Mouse (Mus musculus) kidney, postnatal 0 days (tissue): ENCODE results near the gene Atp2a2. TPM values are rescaled to one million over a fixed set of nuclear protein-coding genes. Genes with fewer than 3 reads are reported as not detected.

Experiments
- ATAC-seq: fragments of 200-750 bp; cut with Nextera tagmentation; replicated peaks from 2 replicates; pipeline ENCODE4 v1.8.0; 2017; ENCODE audit warnings: low read depth, moderate number of reproducible peaks, moderate TSS enrichment, moderate library complexity; ENCODE audit not compliant: low FRiP score
- DNase-seq: peaks from one replicate; pipeline ENCODE4 v3.0.0-alpha.2; 2016; ENCODE audit warnings: low spot score
- H3K27ac ChIP-seq: fragments of 300-500 bp; sonication (generic); 2 replicates; pipeline ENCODE4 v1.5.1; 2014; ENCODE audit warnings: mild to moderate bottlenecking
- H3K27me3 ChIP-seq: fragments of 300-500 bp; sonication (generic); 2 replicates; pipeline ENCODE4 v1.6.1; 2014; ENCODE audit warnings: low read length, mixed read lengths; ENCODE audit not compliant: insufficient read depth
- H3K36me3 ChIP-seq: fragments of 300-500 bp; sonication (generic); 2 replicates; pipeline ENCODE4 v1.6.1; 2014; ENCODE audit warnings: low read length, mixed read lengths; ENCODE audit not compliant: insufficient read depth
- H3K4me1 ChIP-seq: fragments of 300-500 bp; sonication (generic); replicated peaks from 2 replicates; pipeline ENCODE4 v1.6.1; 2014; ENCODE audit warnings: antibody characterized with exemption, low read length, mixed read lengths; ENCODE audit not compliant: insufficient read depth
- H3K4me2 ChIP-seq: fragments of 300-500 bp; sonication (generic); 2 replicates; pipeline ENCODE4 v1.6.1; 2014; ENCODE audit warnings: mild to moderate bottlenecking, low read length, moderate library complexity, mixed read lengths
- H3K4me3 ChIP-seq: fragments of 300-500 bp; sonication (generic); replicated peaks from 2 replicates; pipeline ENCODE4 v1.5.1; 2014; ENCODE audit warnings: low read depth, low read length
- H3K9ac ChIP-seq: fragments of 300-500 bp; sonication (generic); 2 replicates; pipeline ENCODE4 v1.6.1; 2014; ENCODE audit warnings: low read depth, low read length
- H3K9me3 ChIP-seq: fragments of 300-500 bp; sonication (generic); replicated peaks from 2 replicates; pipeline ENCODE4 v1.6.1; 2016; ENCODE audit warnings: low read length, inconsistent platforms, mixed read lengths
- CTCF ChIP-seq: IDR thresholded peaks from 2 replicates; pipeline ENCODE4 v1.5.1; 2016; ENCODE audit warnings: antibody characterized with exemption, low read depth, mild to moderate bottlenecking, moderate library complexity
- WGBS: fragments of 180-500 bp; shearing (Covaris S2); extraction: QIAGEN DNeasy Blood & Tissue Kit; methylation state at CpG from one replicate; pipeline ENCODE4 v1.1.7; 2014; 5-methylcytosine and 5-hydroxymethylcytosine counted together
- polyA plus RNA-seq: library from polyadenylated mRNA; unstranded; fragments of >200 nt; fragmentation: Nextera tagmentation; extraction: Ambion mirVana; gene quantifications from 2 replicates; pipeline ENCODE4 v1.2.1, GENCODE M21; 2015

Gene Atp2a2
- polyA plus RNA-seq, 1 experiment from 2014 or later, result 38.5 TPM

DNA sequence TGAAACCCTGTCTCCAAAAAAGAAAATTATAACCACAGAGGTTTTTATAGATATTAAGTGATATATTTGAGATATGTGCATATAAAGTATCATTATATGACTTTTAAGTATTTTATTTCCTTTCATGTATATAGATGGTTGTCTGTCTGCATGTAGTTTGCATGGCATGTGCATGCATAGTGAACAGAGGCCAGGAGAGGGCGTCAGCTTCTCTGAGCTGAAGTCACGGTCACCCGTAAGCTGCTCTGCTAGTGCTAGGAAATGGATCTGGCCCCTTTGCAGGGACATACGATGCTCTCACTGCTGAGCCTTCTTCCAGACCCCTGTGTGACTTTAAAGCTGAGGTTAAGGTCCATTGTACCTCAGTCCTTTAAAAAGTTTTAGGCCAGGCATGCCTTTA lies 67.5 kb downstream of the Atp2a2 start:
- Histone ChIP-seq H3K4me3 (no peak overlapping the region), H3K36me3 (peaks cover 71% of the 10 kb centered on the region), H3K9me3 (no peaks in the 10 kb centered on the region), H3K4me1 (no peaks in the 10 kb centered on the region), H3K27ac (no peak overlapping the region), H3K4me2 (no peak overlapping the region), H3K9ac (no peak overlapping the region), H3K27me3 (no peaks in the 10 kb centered on the region)
- DNase-seq (no peak), ATAC-seq (no peak)
- peak; percentile 34; the same call in 1 of the 2 replicates for TF ChIP-seq CTCF
- WGBS, result 72% methylated on average over 4 of the region's 4 CpGs

- Histone ChIP-seq H3K4me3 (no peak overlapping the region), H3K36me3 (peaks cover 57% of the 10 kb centered on the region), H3K27ac (no peak overlapping the region), H3K9me3 (no peaks in the 10 kb centered on the region), H3K9ac (no peak overlapping the region), H3K27me3 (no peaks in the 10 kb centered on the region), H3K4me1 (no peaks in the 10 kb centered on the region), H3K4me2 (no peak overlapping the region)
- 82% methylated on average over 8 of the region's 8 CpGs for WGBS
- no peak for TF ChIP-seq CTCF
- DNase-seq, result no peak
- no peak for ATAC-seq
These were observed 70.8 kb downstream of the Atp2a2 start for GRCm38 (mm10) chr5:122431221-122431620.

DNA sequence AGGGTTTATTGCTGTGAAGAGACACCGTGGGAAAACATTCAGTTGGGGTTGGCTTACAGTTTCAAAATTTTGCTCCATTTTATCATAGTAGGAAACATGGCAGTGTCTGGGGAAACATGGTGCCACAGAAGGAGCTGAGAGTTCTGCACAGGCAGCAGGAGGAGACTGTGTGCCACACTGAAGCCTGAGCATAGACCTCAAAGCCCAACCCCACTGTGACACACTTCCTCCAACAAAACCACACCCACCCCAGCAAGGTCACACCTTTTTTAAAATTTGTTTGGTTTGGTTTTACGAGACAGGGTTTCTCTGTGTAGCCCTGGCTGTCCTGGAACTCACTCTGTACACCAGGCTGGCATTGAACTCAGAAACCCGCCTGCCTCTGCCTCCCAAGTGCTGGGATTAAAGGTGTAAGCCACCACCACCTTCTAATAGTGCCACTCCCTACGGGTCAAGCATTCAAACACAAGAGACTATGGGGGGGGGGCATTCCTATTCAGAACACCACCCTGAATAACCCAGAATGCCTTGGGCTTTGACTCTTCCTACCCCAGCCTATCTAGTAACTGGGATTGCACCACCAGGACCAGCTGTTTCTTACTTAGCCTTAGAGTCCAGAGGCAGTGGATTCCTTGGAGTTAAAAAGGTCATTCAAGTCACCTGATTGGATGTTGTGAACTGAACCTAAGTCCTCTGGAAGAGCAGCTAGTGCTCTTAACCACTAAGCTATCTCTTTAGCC lies 71.8 kb downstream of the Atp2a2 start:
- DNase-seq, result no peak

GRCm38 (mm10) chr5:122425550-122425949 lies 76.5 kb downstream of the Atp2a2 start:
- TF ChIP-seq CTCF, result peak; percentile 39; the same call in 1 of the 2 replicates
- ATAC-seq (no peak), DNase-seq (no peak)
- Histone ChIP-seq H3K27ac (no peak overlapping the region), H3K4me3 (no peak overlapping the region), H3K27me3 (no peaks in the 10 kb centered on the region), H3K4me1 (peaks cover 7% of the 10 kb centered on the region; the same call in 1 of the 2 replicates), H3K9ac (no peak overlapping the region), H3K36me3 (peaks cover 21% of the 10 kb centered on the region), H3K9me3 (no peaks in the 10 kb centered on the region), H3K4me2 (no peak overlapping the region)
- 54% methylated on average over 2 of the region's 2 CpGs for WGBS

More for the DNA sequence above, 71.8 kb downstream of the Atp2a2 start:
- no peaks in the 10 kb centered on the region for H3K4me1 ChIP-seq
- no peak overlapping the region for H3K27ac ChIP-seq
- no peaks in the 10 kb centered on the region for H3K27me3 ChIP-seq
- no peak overlapping the region for H3K9ac ChIP-seq
- H3K9me3 ChIP-seq, result no peaks in the 10 kb centered on the region
- no peak overlapping the region for H3K4me2 ChIP-seq
- 85% methylated on average over 4 of the region's 4 CpGs for WGBS
- no peak for ATAC-seq
- H3K36me3 ChIP-seq, result peaks cover 52% of the 10 kb centered on the region
- no peak for TF ChIP-seq CTCF
- no peak overlapping the region for H3K4me3 ChIP-seq

DNA sequence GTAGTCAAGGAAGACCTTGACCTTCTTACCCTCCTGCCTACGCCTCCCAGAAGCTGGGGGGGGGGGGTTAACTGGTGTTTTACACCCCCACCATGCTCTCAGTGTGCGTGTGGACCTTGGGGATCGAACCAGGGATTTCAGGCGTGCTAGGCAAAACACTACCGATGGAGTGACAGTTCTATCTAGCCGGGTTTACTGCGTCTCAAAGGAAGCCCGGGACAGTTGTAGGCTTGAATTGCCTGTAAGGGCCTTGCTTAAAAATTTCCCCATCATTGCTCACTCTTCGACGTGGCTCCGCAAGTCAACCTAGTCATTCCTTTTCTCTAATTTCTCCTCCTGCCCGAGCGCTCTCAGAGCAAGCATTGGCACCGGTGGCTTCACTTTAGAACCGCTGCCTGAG lies 78.9 kb downstream of the Atp2a2 start:
- Histone ChIP-seq H3K27me3 (no peaks in the 10 kb centered on the region), H3K4me2 (peak overlapping the region; percentile 80), H3K27ac (no peak overlapping the region), H3K9ac (peak overlapping the region; percentile 97), H3K9me3 (no peaks in the 10 kb centered on the region), H3K4me3 (peak overlapping the region; percentile 96), H3K36me3 (peaks cover 2% of the 10 kb centered on the region; the same call in 1 of the 2 replicates), H3K4me1 (peaks cover 7% of the 10 kb centered on the region; the same call in 1 of the 2 replicates)
- DNase-seq, result peak; percentile 7
- WGBS, result 23% methylated on average over 15 of the region's 15 CpGs
- no peak for TF ChIP-seq CTCF
- ATAC-seq, result no peak

DNA sequence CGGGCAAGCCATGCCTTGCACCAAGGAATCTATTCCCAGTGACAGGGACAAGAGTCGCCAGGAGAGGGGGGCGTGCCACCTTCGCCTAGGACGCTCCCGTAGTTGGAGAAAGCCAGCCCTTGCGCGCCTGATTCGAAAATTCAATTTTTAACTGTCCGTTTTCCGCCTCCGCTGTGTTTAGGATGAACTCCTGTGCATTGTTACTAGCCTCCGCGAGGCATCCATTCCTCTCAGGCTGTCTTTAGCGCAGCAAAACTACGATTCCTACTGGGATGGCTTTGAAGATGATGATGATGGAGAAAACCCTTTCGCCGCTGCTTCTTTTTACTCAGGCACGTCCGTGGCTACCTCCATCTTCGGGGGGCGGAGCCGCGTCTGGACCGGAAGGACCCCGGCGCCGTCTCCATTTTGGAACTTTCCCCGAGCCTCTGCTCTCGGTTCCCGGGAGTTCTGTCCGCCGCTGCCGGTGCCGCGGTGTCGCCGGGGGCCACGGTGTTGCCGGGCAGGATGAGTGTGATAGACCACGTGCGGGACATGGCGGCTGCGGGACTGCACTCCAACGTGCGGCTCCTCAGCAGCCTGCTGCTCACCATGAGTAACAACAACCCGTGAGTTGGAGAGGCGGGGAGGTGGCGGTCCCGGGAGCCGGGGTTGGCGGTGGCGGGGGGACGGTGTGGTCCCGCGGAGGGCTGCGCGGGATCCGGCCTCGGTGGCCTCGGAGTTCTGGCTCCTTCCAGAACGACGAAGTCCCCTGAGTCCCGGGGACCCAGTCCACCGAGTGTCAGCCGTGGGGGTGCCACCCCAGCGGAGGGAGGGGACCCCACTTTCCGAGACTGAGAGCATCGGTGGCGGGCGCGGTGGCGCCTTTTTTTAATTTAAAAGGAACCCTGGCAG lies 79.7 kb downstream of the Atp2a2 start:
- Histone ChIP-seq H3K9ac (peak overlapping the region; percentile 97), H3K36me3 (no peaks in the 10 kb centered on the region), H3K27ac (peak overlapping the region; percentile 83), H3K4me3 (peak overlapping the region; percentile 96), H3K4me2 (peak overlapping the region; percentile 80), H3K27me3 (no peaks in the 10 kb centered on the region), H3K9me3 (no peaks in the 10 kb centered on the region), H3K4me1 (peaks cover 7% of the 10 kb centered on the region; the same call in 1 of the 2 replicates)
- DNase-seq (peak; percentile 94), ATAC-seq (peak; percentile 75)
- under 1% methylated on average over 73 of the region's 73 CpGs for WGBS
- peak; percentile 57 for TF ChIP-seq CTCF
